Mouse (Mus musculus): ENCODE measurements around the gene Cdh16.
"Not testable (repeated sequence)": the region's sequence is repeated elsewhere in the genome, so short reads cannot be mapped to it uniquely, and the experiment has no call there.

Cdh16 gene

GRCm38 (mm10) chr8:104624161-104624560 lies at the start of gene Cdh16:
TSS of gene Cdh16 (minus strand) at chr8:104624396.
- DNase-seq, result peak; percentile 90

- no peak for DNase-seq
Measured at GRCm38 (mm10) chr8:104655614-104656013, 31.4 kb upstream of the Cdh16 start.

GRCm38 (mm10) chr8:104654984-104655383 lies 30.8 kb upstream of the Cdh16 start:
- DNase-seq, result peak; percentile 81

- not testable (repeated sequence) for DNase-seq
Measured at GRCm38 (mm10) chr8:104644187-104644586, 20.0 kb upstream of the Cdh16 start.

GRCm38 (mm10) chr8:104642324-104642654 lies 18.1 kb upstream of the Cdh16 start:
- no peak for DNase-seq

GRCm38 (mm10) chr8:104641426-104642323 lies 17.5 kb upstream of the Cdh16 start, which contains the start of gene Ciao2b:
TSS of gene Ciao2b (minus strand) at chr8:104641965.
- peak; percentile 94 for DNase-seq

- DNase-seq, result no peak
Measured at GRCm38 (mm10) chr8:104640831-104641370, 16.7 kb upstream of the Cdh16 start.

GRCm38 (mm10) chr8:104640241-104640640 lies 16.0 kb upstream of the Cdh16 start:
- no peak for DNase-seq

- peak; percentile 2 for DNase-seq
Measured at GRCm38 (mm10) chr8:104638010-104638409, 13.8 kb upstream of the Cdh16 start.

GRCm38 (mm10) chr8:104635004-104635710 lies 11.0 kb upstream of the Cdh16 start:
- peak; percentile 1 for DNase-seq

GRCm38 (mm10) chr8:104633156-104633744 lies 9.1 kb upstream of the Cdh16 start:
- DNase-seq, result peak; percentile 3

GRCm38 (mm10) chr8:104632486-104632885 lies 8.3 kb upstream of the Cdh16 start:
- peak; percentile 5 for DNase-seq

- DNase-seq, result peak; percentile 10
Measured at GRCm38 (mm10) chr8:104631975-104632374, 7.8 kb upstream of the Cdh16 start.

GRCm38 (mm10) chr8:104630981-104631663 lies 6.9 kb upstream of the Cdh16 start, which contains the start of gene Rrad:
TSS of gene Rrad (minus strand) at chr8:104631327.
- DNase-seq, result peak; percentile 75

- DNase-seq, result peak; percentile 50
Measured at GRCm38 (mm10) chr8:104630574-104630973, 6.4 kb upstream of the Cdh16 start.

GRCm38 (mm10) chr8:104630111-104630479 lies 5.9 kb upstream of the Cdh16 start:
- no peak for DNase-seq

GRCm38 (mm10) chr8:104629306-104630110 lies 5.3 kb upstream of the Cdh16 start:
- DNase-seq, result peak; percentile 69

GRCm38 (mm10) chr8:104628402-104628801 lies 4.2 kb upstream of the Cdh16 start:
- peak; percentile 4 for DNase-seq

- DNase-seq, result no peak
Measured at GRCm38 (mm10) chr8:104627065-104627740, 3.0 kb upstream of the Cdh16 start.

- no peak for DNase-seq
Measured at GRCm38 (mm10) chr8:104620765-104621164, 3.4 kb downstream of the Cdh16 start.

GRCm38 (mm10) chr8:104613119-104613518 lies 11.1 kb downstream of the Cdh16 start:
- no peak for DNase-seq

Data from kidney, postnatal 10 days (tissue).